Mouse (Mus musculus) heart, postnatal 4 days (tissue): Measurements from ENCODE around the gene D130040H23Rik. TPM values are rescaled to one million over a fixed set of nuclear protein-coding genes. Genes with fewer than 3 reads are reported as not detected.
"Not testable (repeated sequence)": the region's sequence is repeated elsewhere in the genome, so short reads cannot be mapped to it uniquely, and the experiment has no call there.

Experiments used
- DNase-seq: peaks from one replicate; pipeline ENCODE4 v3.0.0; 2021
- total RNA-seq, 2 experiments: library from RNA; stranded (reverse); gene quantifications; 2 replicates each; pipeline ENCODE4 v1.2.3; 2021

Gene D130040H23Rik
- 1 to 10 TPM; 2.8 to 3.4 TPM for total RNA-seq

DNA sequence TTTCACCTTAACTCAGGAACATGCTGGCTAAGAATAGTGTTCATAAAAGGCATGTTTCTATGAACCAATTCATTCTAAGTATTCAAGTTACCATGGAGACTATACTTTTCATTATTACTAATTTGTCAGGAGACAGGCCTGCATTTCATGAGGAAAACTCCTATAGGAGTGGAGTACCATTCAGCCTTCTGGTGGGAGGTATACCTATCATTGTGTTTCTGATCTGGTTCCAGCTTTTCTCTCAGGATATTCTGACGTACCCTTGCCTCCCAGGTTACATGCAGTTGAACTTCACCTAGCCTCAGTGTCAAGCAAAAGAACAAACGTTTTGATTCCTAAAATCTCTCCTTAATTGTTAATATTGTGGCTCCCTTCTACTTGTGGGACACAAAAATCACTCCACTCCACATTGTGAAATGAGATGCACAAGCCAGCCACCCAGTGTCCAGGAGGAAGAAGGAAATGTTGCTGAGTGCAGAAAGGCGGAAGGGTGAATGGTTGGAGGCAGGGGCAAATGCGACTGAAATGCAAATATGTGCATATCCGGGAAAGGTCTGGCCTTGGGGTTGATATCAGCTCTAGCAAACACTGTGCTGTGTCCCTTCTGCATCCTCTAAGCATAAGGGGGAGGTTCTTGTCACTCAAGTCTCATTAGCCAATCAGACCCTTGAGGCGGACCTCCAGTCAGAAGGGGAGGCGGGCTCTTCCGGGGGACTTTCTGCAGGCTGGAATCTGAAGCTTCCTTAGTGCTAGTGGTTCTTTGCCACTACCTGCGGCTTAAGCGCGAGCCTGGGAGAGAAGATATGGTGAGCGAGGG lies at the start of gene D130040H23Rik:
Gene D130040H23Rik, plus strand, starts transcription at position 695 of the 817 bp plus-strand sequence.
- peak; percentile 81 for DNase-seq

DNA sequence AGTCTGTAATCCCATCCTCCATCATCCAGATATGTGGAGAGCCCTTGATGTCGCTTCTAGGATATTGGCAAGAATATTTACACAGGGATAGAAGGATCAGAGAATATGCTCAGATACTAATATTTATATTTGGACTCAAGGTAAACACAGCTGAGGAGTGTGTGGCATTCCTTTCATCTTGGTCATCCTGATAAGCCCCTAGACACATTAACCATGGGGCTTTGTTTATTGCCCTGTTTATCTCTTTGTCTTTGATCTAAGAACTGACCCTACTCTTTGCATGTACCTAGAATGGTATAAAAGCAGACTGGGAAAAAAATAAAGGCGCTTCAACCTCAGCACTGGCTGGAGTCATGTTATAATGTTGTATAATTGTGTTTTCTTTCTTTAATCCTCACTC lies 28.3 kb upstream of the D130040H23Rik start:
- DNase-seq = no peak

DNA sequence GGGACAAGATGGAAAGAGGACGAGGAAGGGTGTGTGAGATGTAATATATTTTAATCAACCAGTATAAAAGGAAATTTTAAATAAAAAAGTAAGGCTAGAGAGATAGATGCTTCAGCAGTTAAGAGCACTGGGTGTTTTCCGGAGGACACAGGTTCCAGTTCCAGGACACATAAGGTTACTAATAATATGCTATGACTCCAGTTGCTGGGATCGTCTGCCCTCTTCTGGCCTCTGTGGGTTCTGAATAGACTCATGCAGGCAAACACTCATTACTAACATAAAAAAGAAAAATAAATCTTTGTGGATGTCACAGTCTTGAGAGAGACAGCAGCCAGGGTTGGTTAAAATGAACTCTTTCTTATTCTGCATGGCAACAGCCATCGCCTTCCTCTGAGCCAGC lies 2.4 kb upstream of the D130040H23Rik start:
- peak; percentile 37 for DNase-seq

DNA sequence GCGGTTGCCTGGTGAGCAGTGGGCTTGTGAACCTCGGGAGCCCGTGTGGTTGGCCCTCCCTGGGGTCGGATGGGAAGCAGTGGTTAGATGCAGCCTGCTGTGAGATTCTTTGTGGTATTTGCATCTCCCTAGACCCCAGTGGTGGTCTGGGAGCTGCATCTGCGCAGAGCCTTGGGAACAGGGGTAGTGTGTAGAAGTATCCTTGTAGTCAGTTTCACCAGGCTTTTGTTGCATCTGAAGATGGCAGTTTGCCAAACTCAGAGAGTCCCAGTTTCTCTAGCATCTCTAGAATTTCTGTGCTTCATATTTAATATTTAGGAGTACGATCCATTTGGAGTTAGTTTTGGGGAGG lies 299 bp downstream of the D130040H23Rik start:
- DNase-seq = no peak

DNA sequence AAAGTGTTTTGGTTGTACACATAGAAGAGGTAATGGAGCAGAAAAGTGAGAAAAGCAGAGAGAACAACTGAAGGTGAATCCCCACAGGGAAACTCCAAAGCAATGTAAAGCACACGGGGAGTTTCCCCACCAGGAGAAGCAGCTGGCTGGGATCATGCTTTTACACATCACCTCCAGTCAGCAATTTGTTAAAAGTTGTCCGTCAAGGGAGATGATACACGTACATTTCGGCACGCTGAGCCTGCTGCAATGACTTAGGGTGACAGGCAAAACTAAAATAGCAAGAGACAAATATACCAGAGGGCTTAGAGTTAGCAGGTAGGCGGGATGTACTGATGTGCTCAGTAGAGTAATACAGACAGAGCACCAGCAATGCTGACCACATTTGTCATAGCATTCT lies 1.6 kb downstream of the D130040H23Rik start:
- no peak for DNase-seq

DNA sequence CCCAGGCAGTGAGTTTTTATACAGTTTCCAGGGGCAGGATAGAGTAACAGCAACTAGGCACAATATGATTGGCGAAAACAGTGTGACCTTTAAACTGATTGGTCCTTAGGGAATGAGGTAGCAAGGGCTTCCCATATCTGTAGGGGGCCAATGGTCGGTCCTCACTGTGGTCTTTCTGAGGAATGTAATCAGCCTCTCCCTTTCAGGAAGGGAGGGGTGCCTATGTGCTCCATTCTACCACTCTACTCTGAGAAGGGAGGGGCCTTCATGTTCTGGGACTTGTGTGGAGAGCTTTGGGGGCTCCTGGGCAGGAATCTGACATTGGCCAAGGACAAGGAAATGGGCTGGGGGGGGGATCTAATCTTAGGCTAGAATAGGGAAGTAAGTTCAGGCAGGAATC lies 53.9 kb downstream of the D130040H23Rik start:
- no peak for DNase-seq

DNA sequence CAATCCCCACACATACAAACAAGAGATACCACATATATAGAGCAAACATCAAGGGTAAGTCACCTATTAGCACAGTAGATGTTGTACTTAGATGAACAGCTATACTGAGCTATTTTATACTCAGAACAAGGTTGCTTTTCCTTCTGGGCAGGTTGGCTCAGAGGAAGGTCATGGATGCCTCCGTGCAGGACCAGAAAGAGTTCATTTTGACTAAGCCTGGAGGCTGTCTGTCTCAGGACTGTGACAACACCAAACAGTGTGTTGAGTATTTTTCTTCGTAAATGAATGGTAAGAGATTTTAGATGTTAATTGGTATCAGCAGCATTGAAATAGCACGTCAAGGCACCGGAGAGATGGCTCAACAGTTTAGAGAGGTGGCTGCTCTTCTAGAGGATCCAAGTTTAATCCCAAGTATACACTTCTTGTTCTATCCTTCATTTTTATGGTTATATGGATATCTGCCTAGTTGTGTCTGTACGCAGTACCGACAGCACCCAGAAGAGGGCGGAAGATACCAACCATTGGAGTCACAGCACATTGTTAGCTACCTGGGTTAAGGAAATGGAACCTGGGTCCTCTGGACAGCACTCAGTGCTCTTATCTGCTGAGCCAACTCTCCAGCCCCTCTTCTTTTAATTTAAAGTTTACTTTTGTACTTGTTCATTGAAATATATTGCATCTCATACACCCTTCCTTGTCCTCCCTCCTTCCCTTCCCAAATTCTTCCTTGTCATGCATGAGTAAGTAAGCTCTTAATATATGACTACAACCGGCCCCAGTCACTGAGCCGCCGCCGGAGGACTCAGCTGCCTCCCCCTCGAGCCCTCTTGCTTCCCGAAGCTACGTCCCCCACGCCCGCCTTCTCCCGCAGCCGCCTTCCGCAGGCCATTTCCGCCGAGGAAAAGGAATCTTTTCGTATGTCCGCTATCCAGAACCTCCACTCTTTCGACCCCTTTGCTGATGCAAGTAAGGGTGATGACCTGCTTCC lies 57.7 kb downstream of the D130040H23Rik start:
- peak; percentile 88 for DNase-seq

DNA sequence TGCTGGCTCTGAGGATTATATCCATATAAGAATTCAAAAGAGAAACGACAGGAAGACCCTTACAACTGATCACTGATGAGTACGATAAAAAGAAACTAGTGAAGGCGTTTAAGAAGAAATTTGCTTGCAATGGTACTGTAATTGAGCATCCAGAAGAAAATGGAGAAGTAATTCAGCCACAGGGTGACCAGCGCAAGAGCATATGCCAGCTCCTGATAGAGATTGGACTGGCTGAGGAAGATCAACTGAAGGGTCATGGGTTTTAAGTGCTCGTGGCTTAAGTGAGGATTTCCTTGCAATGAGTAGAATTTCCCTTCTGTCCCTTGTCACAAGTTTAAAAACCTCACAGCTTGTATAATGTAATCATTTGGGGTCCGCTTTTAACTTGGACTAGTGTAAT lies 58.4 kb downstream of the D130040H23Rik start:
- DNase-seq = not testable (repeated sequence)

Other genes starting within 250 kb of the D130040H23Rik start
- 10 to 100 TPM; 13.6 to 15.3 TPM for gene Zfp930, start 62.0 kb upstream of the D130040H23Rik start, total RNA-seq
- gene Gm9495, start 182.5 kb downstream of the D130040H23Rik start, total RNA-seq = under 1 TPM in 1 of 2 experiments, not detected in 1; 0.24 TPM